Mouse (Mus musculus) liver, postnatal 0 days (tissue): ENCODE data around the gene Unk.

Experiments used
- CTCF ChIP-seq: sonication (generic); IDR thresholded peaks from 2 replicates; pipeline ENCODE4 v1.5.1; 2016; ENCODE audit warnings: antibody characterized with exemption, low read depth
- EP300 ChIP-seq: IDR thresholded peaks from 2 replicates; pipeline ENCODE4 v1.6.1; 2016; ENCODE audit warnings: antibody characterized with exemption, low read depth, mild to moderate bottlenecking

- no peak for TF ChIP-seq CTCF
- TF ChIP-seq EP300, result no peak
Measured at GRCm38 (mm10) chr11:116076266-116076540, 46.1 kb downstream of the Unk start.
